Mouse (Mus musculus) limb, embryonic 14.5 days (tissue): Measurements from ENCODE around the gene Igsf21. TPM values are rescaled to one million over a fixed set of nuclear protein-coding genes. Genes with fewer than 3 reads are reported as not detected.

Experiments
- ATAC-seq: fragments of 200-750 bp; cut with Nextera tagmentation; 2 replicates; pipeline ENCODE4 v1.8.0; 2017; ENCODE audit warnings: low read depth, moderate number of reproducible peaks, moderate TSS enrichment; ENCODE audit not compliant: low FRiP score
- DNase-seq: peaks from one replicate; pipeline ENCODE4 v3.0.0-alpha.2; 2015; ENCODE audit warnings: low spot score
- H3K27ac ChIP-seq: fragments of 300-500 bp; sonication (generic); replicated peaks from 2 replicates; pipeline ENCODE4 v1.5.1; 2014; ENCODE audit warnings: low read depth, mild to moderate bottlenecking, low read length, moderate library complexity, mixed read lengths
- H3K27me3 ChIP-seq: fragments of 300-500 bp; sonication (generic); 2 replicates; pipeline ENCODE4 v1.6.1; 2014; ENCODE audit warnings: low read length, mixed read lengths; ENCODE audit not compliant: control insufficient read depth, insufficient read depth
- H3K36me3 ChIP-seq: fragments of 300-500 bp; sonication (generic); 2 replicates; pipeline ENCODE4 v1.6.1; 2014; ENCODE audit warnings: mild to moderate bottlenecking, low read length, moderate library complexity, mixed read lengths; ENCODE audit not compliant: control insufficient read depth, insufficient read depth
- H3K4me1 ChIP-seq: fragments of 300-500 bp; sonication (generic); 2 replicates; pipeline ENCODE4 v1.6.1; 2014; ENCODE audit warnings: antibody characterized with exemption, low read length, mixed read lengths; ENCODE audit not compliant: control insufficient read depth, insufficient read depth
- H3K4me2 ChIP-seq: fragments of 300-500 bp; sonication (generic); replicated peaks from 2 replicates; pipeline ENCODE4 v1.6.1; 2014; ENCODE audit warnings: low read depth, mild to moderate bottlenecking, low read length, moderate library complexity; ENCODE audit not compliant: severe bottlenecking
- H3K4me3 ChIP-seq: fragments of 300-500 bp; sonication (generic); replicated peaks from 2 replicates; pipeline ENCODE4 v1.5.1; 2014; ENCODE audit warnings: low read length
- H3K9ac ChIP-seq: fragments of 300-500 bp; sonication (generic); 2 replicates; pipeline ENCODE4 v1.6.1; 2014; ENCODE audit warnings: mild to moderate bottlenecking, low read depth, low read length, moderate library complexity; ENCODE audit not compliant: severe bottlenecking
- H3K9me3 ChIP-seq: fragments of 300-500 bp; sonication (generic); 2 replicates; pipeline ENCODE4 v1.6.1; 2016; ENCODE audit warnings: low read length; ENCODE audit not compliant: control insufficient read depth
- POLR2A ChIP-seq: fragments of 200-500 bp; IDR thresholded peaks from 2 replicates; pipeline ENCODE4 v1.8.0; 2012; ENCODE audit warnings: inconsistent platforms, mild to moderate bottlenecking, moderate library complexity, borderline replicate concordance; ENCODE audit not compliant: insufficient read depth, insufficient read length; ENCODE audit errors: extremely low read depth
- WGBS: fragments of 180-500 bp; shearing (Covaris S2); extraction: QIAGEN DNeasy Blood & Tissue Kit; methylation state at CpG from one replicate; pipeline ENCODE4 v1.1.7; 2014; 5-methylcytosine and 5-hydroxymethylcytosine counted together
- polyA plus RNA-seq, 2 experiments: library from polyadenylated mRNA; depleted of rRNA in 1 of 2; stranded (reverse) in 1 of 2; unstranded in 1 of 2; fragments of >200 nt; fragmentation: Nextera tagmentation in 1 of 2; extraction: Ambion mirVana in 1 of 2; gene quantifications; 2 replicates each; pipeline versions ENCODE4 v1.2.1 to v1.2.3; 2012 to 2014

The Igsf21 gene
- polyA plus RNA-seq, 2 experiments = 0.45 to 0.55 TPM

GRCm38 (mm10) chr4:140129553-140130275 lies 116.9 kb downstream of the Igsf21 start:
- H3K27me3 ChIP-seq = no peaks in the 10 kb centered on the region; the same call in 1 of the 2 replicates
- no peak overlapping the region for H3K9ac ChIP-seq
- no peaks in the 10 kb centered on the region for H3K9me3 ChIP-seq
- H3K27ac ChIP-seq = no peak overlapping the region
- no peak overlapping the region for H3K4me2 ChIP-seq
- DNase-seq (no peak), ATAC-seq (no peak)
- no peak overlapping the region for H3K4me3 ChIP-seq
- H3K4me1 ChIP-seq = 0 out of 2 replicates have a peak, but pooled peaks cover 2% of the 10 kb centered on the region
- H3K36me3 ChIP-seq = no peaks in the 10 kb centered on the region
- no peak for TF ChIP-seq POLR2A
- 52% methylated on average over 12 of the region's 12 CpGs for WGBS

- 62% methylated on average over 11 of the region's 11 CpGs for WGBS
- Histone ChIP-seq H3K9ac (no peak overlapping the region), H3K9me3 (no peaks in the 10 kb centered on the region), H3K36me3 (no peaks in the 10 kb centered on the region), H3K4me2 (no peak overlapping the region), H3K27ac (no peak overlapping the region), H3K27me3 (no peaks in the 10 kb centered on the region; the same call in 1 of the 2 replicates), H3K4me1 (0 out of 2 replicates have a peak, but pooled peaks cover 2% of the 10 kb centered on the region), H3K4me3 (no peak overlapping the region)
- ATAC-seq (no peak), DNase-seq (no peak)
- TF ChIP-seq POLR2A = no peak
Measured at GRCm38 (mm10) chr4:140128116-140128515, 118.5 kb downstream of the Igsf21 start.

GRCm38 (mm10) chr4:140125806-140126205 lies 120.8 kb downstream of the Igsf21 start:
- no peak for ATAC-seq
- Histone ChIP-seq H3K27me3 (no peaks in the 10 kb centered on the region), H3K9ac (no peak overlapping the region), H3K4me3 (no peak overlapping the region), H3K27ac (no peak overlapping the region), H3K4me2 (no peak overlapping the region), H3K9me3 (no peaks in the 10 kb centered on the region), H3K36me3 (no peaks in the 10 kb centered on the region), H3K4me1 (0 out of 2 replicates have a peak, but pooled peaks cover 2% of the 10 kb centered on the region)
- no peak for DNase-seq
- no peak for TF ChIP-seq POLR2A
- 79% methylated on average over 7 of the region's 7 CpGs for WGBS

- Histone ChIP-seq H3K9ac (no peak overlapping the region), H3K27ac (no peak overlapping the region), H3K4me2 (no peak overlapping the region), H3K4me3 (no peak overlapping the region), H3K36me3 (no peaks in the 10 kb centered on the region), H3K9me3 (no peaks in the 10 kb centered on the region), H3K27me3 (no peaks in the 10 kb centered on the region), H3K4me1 (0 out of 2 replicates have a peak, but pooled peaks cover 2% of the 10 kb centered on the region)
- no peak for TF ChIP-seq POLR2A
- ATAC-seq = no peak
- no peak for DNase-seq
- WGBS = 78% methylated on average over 5 of the region's 5 CpGs
Measured at GRCm38 (mm10) chr4:140122534-140122933, 124.0 kb downstream of the Igsf21 start.

- 88% methylated on average over 7 of the region's 7 CpGs for whole genome bisulfite sequencing
- DNase-seq (no peak), ATAC-seq (no peak)
- H3K4me1 ChIP-seq = 0 out of 2 replicates have a peak, but pooled peaks cover 6% of the 10 kb centered on the region
- H3K27ac ChIP-seq = no peak overlapping the region
- TF ChIP-seq POLR2A = no peak
- H3K9me3 ChIP-seq = no peaks in the 10 kb centered on the region
- no peak overlapping the region for H3K4me3 ChIP-seq
- H3K36me3 ChIP-seq = no peaks in the 10 kb centered on the region
- no peak overlapping the region for H3K9ac ChIP-seq
- H3K4me2 ChIP-seq = no peak overlapping the region
- no peaks in the 10 kb centered on the region for H3K27me3 ChIP-seq
Measured at GRCm38 (mm10) chr4:140117275-140117691, 129.3 kb downstream of the Igsf21 start.
